Mouse (Mus musculus) lung, embryonic 16.5 days (tissue): Measurements from ENCODE around the gene Lrrfip1. TPM values are rescaled to one million over a fixed set of nuclear protein-coding genes. Genes with fewer than 3 reads are reported as not detected.

ENCODE experiments used
- ATAC-seq: fragments of 200-750 bp; cut with Nextera tagmentation; 2 replicates; pipeline ENCODE4 v1.8.0; 2017; ENCODE audit warnings: low read depth, mild to moderate bottlenecking, moderate library complexity
- H3K27ac ChIP-seq: fragments of 300-500 bp; sonication (generic); 2 replicates; pipeline ENCODE4 v1.5.1; 2014; ENCODE audit warnings: mild to moderate bottlenecking, control low read depth, low read length
- H3K27me3 ChIP-seq: fragments of 300-500 bp; sonication (generic); 2 replicates; pipeline ENCODE4 v1.6.1; 2014; ENCODE audit warnings: low read depth, low read length, mixed read lengths; ENCODE audit not compliant: control insufficient read depth, insufficient read depth
- H3K36me3 ChIP-seq: fragments of 300-500 bp; sonication (generic); 2 replicates; pipeline ENCODE4 v1.6.1; 2014; ENCODE audit warnings: low read length; ENCODE audit not compliant: control insufficient read depth, insufficient read depth
- H3K4me1 ChIP-seq: fragments of 300-500 bp; sonication (generic); replicated peaks from 2 replicates; pipeline ENCODE4 v1.6.1; 2014; ENCODE audit warnings: low read length, mixed read lengths; ENCODE audit not compliant: control insufficient read depth, insufficient read depth
- H3K4me2 ChIP-seq: fragments of 300-500 bp; sonication (generic); 2 replicates; pipeline ENCODE4 v1.6.1; 2014; ENCODE audit warnings: low read depth, low read length, control low read depth
- H3K4me3 ChIP-seq: fragments of 300-500 bp; sonication (generic); 2 replicates; pipeline ENCODE4 v1.5.1; 2014; ENCODE audit warnings: mild to moderate bottlenecking, low read length, control low read depth
- H3K9ac ChIP-seq: fragments of 300-500 bp; sonication (generic); 2 replicates; pipeline ENCODE4 v1.6.1; 2014; ENCODE audit warnings: low read length, control low read depth
- H3K9me3 ChIP-seq: fragments of 300-500 bp; sonication (generic); 2 replicates; pipeline ENCODE4 v1.6.1; 2016; ENCODE audit warnings: low read length; ENCODE audit not compliant: control insufficient read depth
- WGBS: fragments of 180-500 bp; shearing (Covaris S2); extraction: QIAGEN DNeasy Blood & Tissue Kit; methylation state at CpG from one replicate; pipeline ENCODE4 v1.1.7; 2014; 5-methylcytosine and 5-hydroxymethylcytosine counted together
- polyA plus RNA-seq: library from polyadenylated mRNA; unstranded; fragments of >200 nt; fragmentation: Nextera tagmentation; extraction: Ambion mirVana; gene quantifications from 2 replicates; pipeline ENCODE4 v1.2.1, GENCODE M21; 2015

Lrrfip1 gene
- polyA plus RNA-seq, 1 experiment from 2014 or later = 70.5 TPM

DNA sequence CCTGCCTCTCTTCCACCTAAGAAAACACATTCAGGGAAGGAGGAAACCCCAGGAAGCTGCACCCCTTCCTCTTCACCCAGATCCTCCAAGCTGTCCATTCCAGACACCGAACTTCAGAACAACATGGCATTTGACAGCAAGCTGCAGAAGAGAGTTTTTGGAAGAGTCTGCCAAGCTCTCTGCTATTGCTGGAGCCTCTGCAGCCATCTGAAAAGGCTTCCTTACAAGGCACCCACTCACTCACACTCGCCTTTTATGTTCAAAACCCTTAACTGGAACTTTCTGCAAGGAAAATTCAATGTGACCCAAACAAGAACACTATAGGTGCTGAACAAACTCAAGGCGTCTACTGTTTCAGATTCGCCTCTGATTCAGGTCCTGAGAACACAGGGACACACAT is 29.9 kb upstream of the Lrrfip1 start:
- no peak overlapping the region for H3K9ac ChIP-seq

DNA sequence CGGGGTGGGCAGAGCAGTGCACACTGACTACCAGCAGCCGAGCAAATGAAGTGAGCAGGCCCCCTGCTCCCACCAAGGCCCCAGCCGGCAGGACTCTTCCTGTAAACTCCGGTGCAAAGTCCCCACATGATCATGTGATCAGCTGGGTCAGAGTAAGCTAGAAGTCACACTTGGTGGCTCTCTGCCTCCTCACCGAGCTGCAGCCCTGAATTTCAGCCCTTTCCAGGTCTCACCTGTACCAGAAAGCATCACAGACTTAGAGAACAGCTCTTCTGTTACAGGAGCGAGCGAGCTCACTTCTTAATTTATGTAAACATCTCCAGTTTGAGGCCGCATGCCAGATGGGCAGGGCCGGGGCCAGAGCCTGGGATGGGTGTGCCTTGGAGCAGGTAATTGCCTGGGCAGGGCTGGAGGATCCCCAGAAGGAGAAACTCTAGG is 29.2 kb upstream of the Lrrfip1 start, which contains the start of gene Rab17:
Gene Rab17, minus strand, starts transcription at position 315 of the 438 bp plus-strand sequence.
- peak within 1 kb of the TSS; percentile 50; the same call in 1 of the 2 replicates for H3K9ac ChIP-seq
- no peaks in the 10 kb centered on the region for H3K27me3 ChIP-seq
- peak; percentile 74 for ATAC-seq
- peaks cover 23% of the 10 kb centered on the region for H3K4me1 ChIP-seq
- H3K9me3 ChIP-seq = no peaks in the 10 kb centered on the region
- H3K27ac ChIP-seq = peak within 1 kb of the TSS; percentile 88
- H3K4me3 ChIP-seq = peak within 1 kb of the TSS; percentile 24
- no peaks in the 10 kb centered on the region for H3K36me3 ChIP-seq
- WGBS = 15% methylated on average over 9 of the region's 9 CpGs
- H3K4me2 ChIP-seq = peak within 1 kb of the TSS; percentile 38

More for the DNA sequence above, 29.9 kb upstream of the Lrrfip1 start:
- H3K4me3 ChIP-seq = no peak overlapping the region
- H3K27me3 ChIP-seq = no peaks in the 10 kb centered on the region
- H3K36me3 ChIP-seq = no peaks in the 10 kb centered on the region
- H3K9me3 ChIP-seq = no peaks in the 10 kb centered on the region
- no peak for ATAC-seq
- H3K27ac ChIP-seq = peak overlapping the region; percentile 88
- 54% methylated on average over 4 of the region's 4 CpGs for WGBS
- H3K4me1 ChIP-seq = peaks cover 23% of the 10 kb centered on the region
- H3K4me2 ChIP-seq = peak overlapping the region; percentile 38; the same call in 1 of the 2 replicates

DNA sequence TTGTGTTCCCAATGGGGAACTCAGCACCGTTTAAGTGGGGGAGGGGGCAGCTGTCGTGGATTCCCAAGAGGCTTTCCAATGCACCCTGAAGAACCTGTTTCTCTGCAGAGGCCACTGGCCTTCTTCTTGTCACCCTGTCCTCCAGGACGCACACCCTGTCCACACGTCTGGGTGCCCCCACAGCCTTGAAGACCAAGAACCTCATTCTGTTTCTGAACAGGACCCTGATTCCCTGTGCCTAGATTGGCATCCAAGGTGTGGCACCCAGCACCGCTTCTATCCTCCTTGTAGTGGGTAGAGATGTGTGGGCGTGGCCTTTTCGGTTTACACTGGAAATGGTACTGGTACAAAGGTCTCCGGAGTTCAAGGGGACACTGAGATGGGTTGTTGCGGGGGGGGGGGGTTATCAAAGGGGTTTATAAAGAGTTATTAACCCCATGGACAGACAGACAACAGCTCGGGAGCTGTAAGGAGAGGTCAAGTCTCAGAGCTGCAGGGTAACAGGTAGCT is 28.6 kb upstream of the Lrrfip1 start:
- Histone ChIP-seq H3K9ac (no peak overlapping the region), H3K27ac (peak overlapping the region; percentile 88), H3K27me3 (no peaks in the 10 kb centered on the region), H3K4me3 (no peak overlapping the region), H3K4me2 (peak overlapping the region; percentile 38; the same call in 1 of the 2 replicates), H3K9me3 (no peaks in the 10 kb centered on the region), H3K36me3 (no peaks in the 10 kb centered on the region), H3K4me1 (peaks cover 26% of the 10 kb centered on the region)
- ATAC-seq = peak; percentile 3; the same call in 1 of the 2 replicates
- WGBS = 56% methylated on average over 10 of the region's 10 CpGs

DNA sequence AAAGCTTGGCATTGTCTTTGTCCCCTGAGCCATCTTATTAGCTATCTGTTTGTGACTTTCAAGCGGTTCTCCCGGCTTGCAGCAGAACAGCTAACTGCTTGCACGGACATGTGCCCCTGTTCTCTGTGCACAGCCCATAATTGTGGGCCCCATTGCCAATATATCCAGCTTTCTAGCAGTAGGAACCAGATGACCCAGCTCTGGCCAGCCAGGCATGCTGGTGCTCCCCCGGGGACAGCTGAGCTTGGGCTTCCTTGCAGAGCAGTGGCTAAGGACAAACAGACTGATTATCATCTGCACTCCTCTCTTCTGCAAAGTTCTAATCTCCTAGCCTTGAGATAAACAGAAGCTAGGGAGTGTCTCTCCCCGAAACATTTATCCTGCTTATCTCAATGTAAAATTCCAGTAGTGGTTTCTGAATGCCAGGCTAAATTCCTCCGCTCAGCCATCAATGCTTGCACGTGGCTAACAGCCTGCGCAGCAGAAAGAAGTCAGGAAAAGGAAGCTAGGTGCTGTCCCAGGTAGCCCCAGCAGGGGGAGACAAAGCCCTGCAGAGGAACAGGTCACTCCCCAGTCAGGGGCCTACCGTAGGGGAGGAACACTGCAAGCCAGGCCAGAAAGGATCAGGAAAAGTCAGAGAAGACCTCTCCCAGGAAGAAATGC is 25.5 kb upstream of the Lrrfip1 start:
- Histone ChIP-seq H3K4me2 (no peak overlapping the region), H3K4me1 (peaks cover 20% of the 10 kb centered on the region), H3K27ac (no peak overlapping the region), H3K9ac (no peak overlapping the region), H3K9me3 (no peaks in the 10 kb centered on the region), H3K36me3 (no peaks in the 10 kb centered on the region), H3K27me3 (no peaks in the 10 kb centered on the region), H3K4me3 (no peak overlapping the region)
- WGBS = 19% methylated on average over 9 of the region's 9 CpGs
- peak; percentile 71 for ATAC-seq

DNA sequence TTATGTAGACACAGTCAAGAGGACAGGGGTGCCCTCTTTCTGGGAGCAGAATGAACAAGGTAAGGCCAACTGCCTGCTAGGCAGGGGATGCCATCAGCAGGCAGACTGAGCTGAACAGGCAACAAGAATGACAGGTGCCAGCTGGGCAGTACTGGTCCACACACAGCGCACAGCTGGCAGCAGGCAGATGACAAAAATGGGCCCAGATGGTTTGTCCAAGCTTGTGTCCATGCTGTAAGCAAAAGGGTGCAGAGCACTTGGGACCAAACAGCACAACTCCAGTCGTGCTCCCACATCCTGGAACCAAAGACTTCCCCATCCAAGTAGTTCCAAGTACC is 25.0 kb upstream of the Lrrfip1 start:
- ATAC-seq = no peak; the same call in 1 of the 2 replicates
- H3K27ac ChIP-seq = no peak overlapping the region
- no peaks in the 10 kb centered on the region for H3K9me3 ChIP-seq
- H3K4me3 ChIP-seq = no peak overlapping the region
- no peaks in the 10 kb centered on the region for H3K36me3 ChIP-seq
- 0 out of 2 replicates have a peak overlapping the region, but pooled peaks have one; percentile 21 for H3K9ac ChIP-seq
- H3K4me2 ChIP-seq = no peak overlapping the region
- WGBS = 83% methylated on average over 2 of the region's 2 CpGs
- H3K4me1 ChIP-seq = peaks cover 17% of the 10 kb centered on the region
- H3K27me3 ChIP-seq = no peaks in the 10 kb centered on the region

DNA sequence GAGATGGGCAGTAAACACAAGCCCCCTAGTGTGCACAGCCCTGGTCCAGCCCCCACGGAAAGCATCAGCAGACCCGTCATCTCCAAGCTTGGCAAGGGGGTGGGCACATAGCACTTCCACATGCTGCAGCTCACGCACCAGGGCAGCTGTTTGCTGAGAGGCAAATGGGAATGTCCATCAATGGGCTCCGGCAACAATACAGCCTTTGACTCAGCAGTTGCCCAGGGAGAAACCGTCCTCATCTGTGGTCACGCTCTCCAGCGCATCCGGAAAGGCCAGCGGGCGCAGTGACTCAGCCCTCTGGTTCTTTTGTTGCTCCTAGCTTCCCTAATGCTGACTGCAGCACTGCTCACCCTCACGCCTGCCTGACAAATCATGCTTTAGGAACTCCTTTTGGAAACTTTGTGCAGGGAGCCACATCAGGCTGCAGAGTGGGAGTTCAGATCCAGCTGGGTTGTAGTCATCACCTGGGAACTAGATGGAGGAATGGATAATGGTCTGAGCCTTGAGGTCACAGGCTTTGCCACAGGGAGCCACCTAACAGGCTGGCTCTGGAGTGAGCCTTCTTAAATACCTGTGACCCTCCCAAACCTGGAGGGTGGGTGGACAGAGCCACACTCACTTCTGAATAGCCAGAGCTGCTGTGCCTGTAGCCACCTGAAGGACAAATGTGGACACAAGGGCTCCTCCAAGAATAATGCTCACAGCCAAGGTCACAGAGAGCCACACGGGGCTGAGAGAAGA is 23.5 kb upstream of the Lrrfip1 start:
- no peak overlapping the region for H3K27ac ChIP-seq
- H3K4me3 ChIP-seq = no peak overlapping the region
- H3K4me1 ChIP-seq = peaks cover 10% of the 10 kb centered on the region
- no peaks in the 10 kb centered on the region for H3K27me3 ChIP-seq
- H3K9ac ChIP-seq = no peak overlapping the region
- H3K36me3 ChIP-seq = no peaks in the 10 kb centered on the region
- H3K9me3 ChIP-seq = no peaks in the 10 kb centered on the region
- peak; percentile 16; the same call in 1 of the 2 replicates for ATAC-seq
- no peak overlapping the region for H3K4me2 ChIP-seq
- 30% methylated on average over 12 of the region's 12 CpGs for WGBS

DNA sequence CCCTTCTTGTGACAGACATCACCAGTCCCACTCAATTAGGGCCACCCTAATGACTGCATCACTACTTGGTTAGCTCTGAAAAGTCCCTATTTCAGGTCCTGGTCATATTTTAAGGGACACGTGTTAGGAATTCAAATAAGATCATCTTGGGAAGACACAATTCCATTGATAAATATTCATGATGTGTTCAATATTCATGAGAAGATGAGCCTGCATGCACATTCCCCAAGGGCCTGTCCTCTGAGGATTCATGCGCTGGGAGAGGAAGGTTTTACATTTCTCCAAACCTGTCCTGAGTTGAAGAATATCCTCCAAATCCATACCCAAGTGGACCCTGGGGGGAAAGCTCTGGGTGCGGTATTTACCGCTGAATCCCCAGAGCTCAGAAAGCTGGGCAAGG is 22.6 kb upstream of the Lrrfip1 start:
- Histone ChIP-seq H3K4me2 (no peak overlapping the region), H3K27ac (no peak overlapping the region), H3K4me3 (no peak overlapping the region), H3K27me3 (no peaks in the 10 kb centered on the region), H3K9ac (no peak overlapping the region), H3K4me1 (peaks cover 10% of the 10 kb centered on the region), H3K9me3 (no peaks in the 10 kb centered on the region), H3K36me3 (no peaks in the 10 kb centered on the region)
- 87% methylated on average over 4 of the region's 4 CpGs for WGBS
- ATAC-seq = no peak

DNA sequence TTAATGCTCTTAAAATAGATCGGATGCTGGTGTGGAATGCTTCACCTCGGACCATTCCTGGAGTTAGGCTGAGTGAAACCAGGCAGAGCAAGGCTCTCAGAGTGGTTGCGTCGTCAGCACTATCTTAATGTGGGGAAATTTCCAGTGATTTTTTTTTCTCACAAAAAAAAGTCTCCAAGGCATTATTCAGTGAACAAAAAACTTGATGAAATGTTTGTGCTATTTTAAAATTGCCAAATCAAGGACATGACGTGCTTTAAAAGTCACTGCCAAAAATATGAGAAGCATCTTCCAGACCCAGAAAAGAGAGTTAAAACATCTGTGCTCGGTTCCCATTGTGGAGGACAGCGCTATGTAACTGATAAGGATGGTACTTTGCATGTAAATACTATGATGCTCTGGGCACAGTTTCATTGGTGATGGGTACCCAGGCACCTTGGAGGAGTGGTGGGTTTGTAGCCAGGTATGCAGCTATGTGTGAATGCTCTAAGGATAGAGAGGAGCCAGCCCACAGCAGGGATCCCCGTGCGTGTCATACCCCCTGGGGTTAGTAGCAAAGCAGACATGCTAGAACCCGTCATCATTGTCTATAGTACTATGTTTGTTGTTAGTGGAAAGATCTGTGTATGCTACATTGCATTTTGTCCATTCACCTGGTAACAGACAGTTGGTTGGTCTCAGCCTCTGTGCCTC is 17.8 kb upstream of the Lrrfip1 start:
- peak overlapping the region; percentile 25; the same call in 1 of the 2 replicates for H3K27ac ChIP-seq
- H3K36me3 ChIP-seq = no peaks in the 10 kb centered on the region
- peak; percentile 93 for ATAC-seq
- no peaks in the 10 kb centered on the region; the same call in 1 of the 2 replicates for H3K4me1 ChIP-seq
- H3K4me2 ChIP-seq = no peak overlapping the region
- H3K9ac ChIP-seq = no peak overlapping the region
- WGBS = 42% methylated on average over 10 of the region's 10 CpGs
- no peaks in the 10 kb centered on the region for H3K27me3 ChIP-seq
- no peak overlapping the region for H3K4me3 ChIP-seq
- H3K9me3 ChIP-seq = no peaks in the 10 kb centered on the region

DNA sequence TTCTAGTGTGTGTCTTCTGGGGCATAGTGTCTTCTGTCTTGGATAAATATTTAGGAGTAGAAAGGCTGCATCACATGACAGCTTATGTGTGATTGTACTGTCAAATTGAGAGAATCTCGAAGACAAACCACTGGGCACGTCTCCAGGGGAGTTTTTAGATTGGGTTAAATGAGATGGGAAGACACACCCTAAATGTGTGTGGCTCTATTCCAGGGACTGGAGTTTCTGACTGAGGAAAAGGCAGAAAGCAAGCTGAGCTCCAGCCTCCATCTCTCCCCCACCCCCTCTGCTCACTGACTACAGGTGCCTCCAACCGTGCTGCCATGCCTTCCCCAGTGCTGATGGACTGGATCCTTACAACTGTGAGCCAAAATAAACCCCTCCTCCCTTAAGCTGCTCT is 17.2 kb upstream of the Lrrfip1 start:
- 59% methylated on average over 3 of the region's 3 CpGs for WGBS
- peak overlapping the region; percentile 25; the same call in 1 of the 2 replicates for H3K27ac ChIP-seq
- no peak for ATAC-seq

More for the DNA sequence above, 17.2 kb upstream of the Lrrfip1 start:
- Histone ChIP-seq H3K4me2 (no peak overlapping the region), H3K4me1 (no peaks in the 10 kb centered on the region; the same call in 1 of the 2 replicates), H3K4me3 (no peak overlapping the region), H3K9ac (no peak overlapping the region), H3K36me3 (no peaks in the 10 kb centered on the region), H3K9me3 (no peaks in the 10 kb centered on the region), H3K27me3 (no peaks in the 10 kb centered on the region)
